Mouse (Mus musculus): Measurements from ENCODE around the gene Lhpp. TPM values are rescaled to one million over a fixed set of nuclear protein-coding genes. Genes with fewer than 3 reads are reported as not detected.

The Lhpp gene
- polyA plus RNA-seq, 1 experiment from 2014 or later: 32.1 TPM

DNA sequence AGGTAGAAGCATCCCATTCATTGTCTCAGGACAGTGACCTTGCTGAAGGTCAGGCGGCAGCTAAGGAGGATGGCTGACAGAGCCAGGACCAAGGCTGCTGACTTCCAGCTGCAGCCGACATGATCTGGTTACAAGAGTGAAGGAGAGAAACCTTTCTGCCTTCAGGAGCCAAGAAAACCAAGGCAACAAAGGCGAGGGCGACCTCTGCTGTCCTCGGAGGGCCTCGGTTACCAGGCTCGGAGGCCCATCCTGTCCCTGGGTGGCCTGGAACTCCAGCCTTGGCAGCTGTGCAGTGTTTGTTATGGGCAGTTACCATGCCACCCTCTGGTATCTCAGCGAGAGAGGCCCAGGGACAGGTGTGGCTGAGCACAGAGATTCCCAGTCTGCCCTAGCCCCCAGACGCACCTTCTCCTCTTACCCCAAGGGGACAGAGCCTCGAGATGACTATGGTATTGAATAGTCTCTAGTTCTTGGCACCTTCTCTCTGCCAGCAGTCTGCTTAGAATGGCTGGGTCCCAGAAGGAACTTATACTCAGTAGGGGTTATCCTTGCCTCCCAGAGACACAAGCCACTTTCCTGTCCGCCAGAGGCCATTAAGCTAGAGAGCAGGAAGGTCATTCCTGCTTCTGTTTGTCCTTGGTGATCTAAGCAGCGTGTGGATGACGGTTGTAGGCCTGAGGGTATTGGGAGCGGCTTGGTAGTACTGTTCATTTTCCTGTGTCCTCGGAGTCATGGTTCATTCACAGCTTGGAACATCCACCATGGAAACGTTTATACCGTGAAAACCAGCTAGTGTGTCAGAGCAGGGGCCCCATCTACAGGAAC, 63.7 kb downstream of the Lhpp start:
- H3K4me3 ChIP-seq: no peak overlapping the region
- H3K9ac ChIP-seq: no peak overlapping the region
- H3K9me3 ChIP-seq: no peaks in the 10 kb centered on the region
- H3K4me1 ChIP-seq (replicated peaks): 0 out of 2 replicates have a peak, but pooled peaks cover 6% of the 10 kb centered on the region
- H3K27ac ChIP-seq (replicated peaks): no peak overlapping the region
- H3K4me2 ChIP-seq: no peak overlapping the region
- no peaks in the 10 kb centered on the region for H3K36me3 ChIP-seq
- H3K27me3 ChIP-seq: no peaks in the 10 kb centered on the region
- 65% methylated on average over 17 of the region's 17 CpGs for WGBS
- ATAC-seq (ENCODE audit: low read depth): no peak

DNA sequence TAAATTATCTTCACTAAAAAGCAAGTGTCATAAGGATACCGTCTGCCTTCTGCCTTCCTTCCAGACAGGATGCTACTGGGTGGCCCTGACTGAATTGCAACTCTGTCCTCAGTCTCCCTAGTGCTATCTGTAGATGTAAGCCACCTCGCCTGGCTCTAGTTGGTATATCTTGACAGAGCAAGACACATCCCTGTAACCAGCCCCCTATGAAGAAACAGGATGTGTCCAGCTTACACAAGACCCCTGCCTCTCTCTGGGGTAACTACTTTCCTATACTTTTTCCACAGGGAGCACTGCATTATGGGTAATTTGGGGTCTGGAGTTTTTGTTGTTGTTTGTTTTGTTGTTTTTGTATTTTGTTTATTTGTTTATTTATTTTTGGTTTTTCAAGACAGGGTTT, 65.5 kb downstream of the Lhpp start:
- no peak for ATAC-seq (ENCODE audit: low read depth)
- Histone ChIP-seq H3K9me3 (no peaks in the 10 kb centered on the region), H3K9ac (no peak overlapping the region), H3K27ac (replicated peaks) (no peak overlapping the region), H3K4me2 (no peak overlapping the region), H3K4me3 (no peak overlapping the region), H3K36me3 (no peaks in the 10 kb centered on the region), H3K4me1 (replicated peaks) (0 out of 2 replicates have a peak, but pooled peaks cover 6% of the 10 kb centered on the region), H3K27me3 (no peaks in the 10 kb centered on the region)
- 91% methylated on average over 2 of the region's 2 CpGs for WGBS

DNA sequence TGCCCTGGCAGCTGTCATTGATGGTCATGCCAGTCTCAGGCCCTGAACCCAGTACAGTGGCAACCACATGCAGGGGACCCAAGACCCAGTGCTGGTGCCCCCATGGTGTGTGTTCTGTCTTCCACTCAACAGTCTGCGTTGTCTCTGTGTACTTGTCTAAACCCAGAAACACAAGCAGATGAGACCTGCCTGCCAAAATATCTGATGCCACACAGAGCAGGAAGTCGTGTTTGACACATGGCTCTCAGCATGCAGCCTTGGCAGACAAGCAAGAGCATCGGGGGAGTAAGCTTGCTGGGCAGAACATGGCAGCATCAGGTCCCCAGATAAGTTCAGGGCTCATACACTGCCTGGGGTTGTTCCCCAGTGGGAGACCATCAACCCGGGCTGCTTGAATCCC, 68.7 kb downstream of the Lhpp start:
- no peaks in the 10 kb centered on the region for H3K27me3 ChIP-seq
- WGBS: 71% methylated on average over 4 of the region's 4 CpGs
- no peak overlapping the region for H3K27ac ChIP-seq (replicated peaks)
- no peaks in the 10 kb centered on the region for H3K36me3 ChIP-seq
- 0 out of 2 replicates have a peak, but pooled peaks cover 5% of the 10 kb centered on the region for H3K4me1 ChIP-seq (replicated peaks)
- H3K9ac ChIP-seq: no peak overlapping the region
- H3K4me3 ChIP-seq: no peak overlapping the region
- ATAC-seq (ENCODE audit: low read depth): no peak
- H3K9me3 ChIP-seq: no peaks in the 10 kb centered on the region
- H3K4me2 ChIP-seq: no peak overlapping the region

DNA sequence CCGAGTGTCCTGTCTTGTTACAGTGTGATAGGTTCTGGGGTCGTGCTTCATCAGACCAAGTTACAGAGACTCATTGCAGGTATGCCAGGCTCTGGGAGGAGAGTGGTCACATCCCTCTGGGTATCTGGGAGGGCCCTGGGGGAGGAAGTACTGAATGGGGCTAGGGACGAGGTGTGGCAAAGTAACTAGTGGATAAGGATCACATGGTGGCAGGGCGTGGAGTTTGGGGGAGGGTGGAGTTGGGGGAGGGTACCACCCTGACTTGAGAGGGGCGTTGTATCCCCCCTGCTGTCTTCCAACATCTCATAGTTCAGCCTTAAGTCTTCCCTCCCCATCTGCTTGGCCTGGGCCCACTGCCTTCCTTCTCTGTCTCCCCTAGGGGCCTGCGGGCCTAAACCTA, 69.1 kb downstream of the Lhpp start:
- Histone ChIP-seq H3K4me1 (replicated peaks) (0 out of 2 replicates have a peak, but pooled peaks cover under 1% of the 10 kb centered on the region), H3K27me3 (no peaks in the 10 kb centered on the region), H3K4me3 (no peak overlapping the region), H3K4me2 (no peak overlapping the region), H3K9ac (no peak overlapping the region), H3K36me3 (no peaks in the 10 kb centered on the region), H3K27ac (replicated peaks) (no peak overlapping the region), H3K9me3 (no peaks in the 10 kb centered on the region)
- 83% methylated on average over 6 of the region's 6 CpGs for WGBS
- ATAC-seq (ENCODE audit: low read depth): no peak

DNA sequence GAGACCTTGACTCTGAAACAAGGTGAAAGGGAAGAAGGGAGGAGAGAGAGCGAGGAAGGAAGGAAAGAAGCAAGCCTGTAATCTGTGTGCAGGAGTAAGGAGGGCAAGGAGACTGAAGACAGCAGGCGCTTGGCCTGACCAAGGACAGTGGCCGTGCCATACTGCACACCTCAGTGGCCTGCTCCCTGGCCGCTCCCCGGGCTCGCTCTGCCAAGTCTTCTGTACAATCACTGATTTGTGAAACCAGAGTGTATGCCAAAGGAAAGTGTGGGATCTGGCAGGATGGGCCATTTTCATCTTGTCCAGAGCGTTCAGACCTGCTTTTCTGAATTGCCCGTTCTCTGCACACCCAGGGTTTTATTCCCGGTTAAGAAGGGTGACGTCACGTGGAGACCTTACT, 70.9 kb downstream of the Lhpp start:
- no peak for ATAC-seq (ENCODE audit: low read depth)
- 90% methylated on average over 11 of the region's 11 CpGs for WGBS

DNA sequence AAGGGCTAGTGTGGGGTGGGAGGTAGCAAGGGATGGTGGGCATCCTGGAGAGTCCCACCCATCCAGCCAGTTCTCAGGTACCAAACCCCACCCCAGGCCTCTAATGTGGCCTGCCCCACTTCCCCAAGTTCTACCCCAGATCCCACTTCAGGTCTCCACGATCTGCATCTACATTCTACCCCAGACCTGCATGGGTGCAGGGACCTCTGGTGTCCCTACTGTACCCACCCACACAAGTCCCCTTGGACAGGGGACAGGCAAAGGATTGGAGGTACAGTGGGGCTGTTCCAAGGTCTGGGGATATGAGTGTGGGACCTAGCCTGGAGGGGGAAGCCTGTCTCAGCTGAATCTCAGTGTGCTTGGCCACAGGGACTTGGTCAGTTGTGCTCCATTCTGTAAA, 71.4 kb downstream of the Lhpp start:
- Histone ChIP-seq H3K4me1 (replicated peaks) (no peaks in the 10 kb centered on the region), H3K27me3 (no peaks in the 10 kb centered on the region), H3K27ac (replicated peaks) (no peak overlapping the region), H3K4me3 (no peak overlapping the region), H3K9me3 (no peaks in the 10 kb centered on the region), H3K4me2 (no peak overlapping the region), H3K9ac (no peak overlapping the region), H3K36me3 (no peaks in the 10 kb centered on the region)
- no peak for ATAC-seq (ENCODE audit: low read depth)
- WGBS: 88% methylated on average over 1 of the region's 1 CpGs

More for the DNA sequence above, 70.9 kb downstream of the Lhpp start:
- H3K27ac ChIP-seq (replicated peaks): no peak overlapping the region
- no peaks in the 10 kb centered on the region for H3K36me3 ChIP-seq
- no peak overlapping the region for H3K4me2 ChIP-seq
- H3K9ac ChIP-seq: no peak overlapping the region
- H3K4me3 ChIP-seq: no peak overlapping the region
- H3K9me3 ChIP-seq: no peaks in the 10 kb centered on the region
- H3K4me1 ChIP-seq (replicated peaks): no peaks in the 10 kb centered on the region
- H3K27me3 ChIP-seq: no peaks in the 10 kb centered on the region

DNA sequence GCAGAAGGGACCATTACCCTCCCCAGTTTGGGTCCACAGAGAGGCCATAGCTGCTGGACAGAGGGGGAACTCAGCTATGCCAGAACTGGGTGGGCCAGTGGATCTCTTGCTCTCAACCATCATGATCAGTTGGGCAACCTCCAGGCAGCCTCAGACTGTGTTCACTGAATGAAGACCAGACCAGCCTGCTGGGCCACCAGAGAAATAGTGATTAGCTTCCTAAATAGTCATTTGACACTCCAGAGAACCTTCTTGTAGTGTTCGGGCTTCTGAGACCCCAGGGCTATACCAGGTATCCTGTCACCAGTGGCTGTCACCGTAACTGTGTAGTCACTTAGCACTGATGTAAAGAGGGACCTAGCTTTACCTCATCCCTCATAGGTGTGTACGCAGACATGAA, 71.9 kb downstream of the Lhpp start:
- Histone ChIP-seq H3K27ac (replicated peaks) (no peak overlapping the region), H3K27me3 (no peaks in the 10 kb centered on the region), H3K4me1 (replicated peaks) (0 out of 2 replicates have a peak, but pooled peaks cover 4% of the 10 kb centered on the region), H3K4me3 (no peak overlapping the region), H3K36me3 (no peaks in the 10 kb centered on the region), H3K4me2 (no peak overlapping the region), H3K9ac (no peak overlapping the region), H3K9me3 (no peaks in the 10 kb centered on the region)
- WGBS: 96% methylated on average over 3 of the region's 3 CpGs
- ATAC-seq (ENCODE audit: low read depth): no peak

DNA sequence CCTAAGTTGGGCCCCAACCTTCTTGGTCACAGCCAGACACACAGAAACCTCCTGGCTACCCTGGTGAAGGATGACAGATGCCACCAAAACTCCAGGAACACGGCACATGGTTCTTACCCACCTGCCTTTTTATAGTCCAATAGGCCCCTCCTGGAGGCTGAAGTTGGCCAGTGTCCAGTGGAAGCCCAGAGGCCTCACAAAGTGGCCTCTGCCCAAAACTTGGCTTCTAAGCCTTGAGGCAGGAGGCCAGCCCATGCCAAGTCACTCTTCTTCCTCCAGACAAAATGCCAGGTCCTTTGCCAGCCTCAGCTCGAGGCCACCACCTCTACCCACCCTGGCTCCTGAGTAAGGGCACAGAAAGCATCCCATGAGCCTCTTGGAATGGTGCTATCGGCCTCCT, 72.5 kb downstream of the Lhpp start:
- no peaks in the 10 kb centered on the region for H3K9me3 ChIP-seq
- H3K36me3 ChIP-seq: no peaks in the 10 kb centered on the region
- WGBS: 81% methylated on average over 3 of the region's 3 CpGs
- no peak overlapping the region for H3K4me2 ChIP-seq
- H3K4me1 ChIP-seq (replicated peaks): peaks cover 9% of the 10 kb centered on the region
- H3K4me3 ChIP-seq: no peak overlapping the region
- no peak overlapping the region for H3K9ac ChIP-seq
- ATAC-seq (ENCODE audit: low read depth): no peak
- no peaks in the 10 kb centered on the region for H3K27me3 ChIP-seq
- no peak overlapping the region for H3K27ac ChIP-seq (replicated peaks)

DNA sequence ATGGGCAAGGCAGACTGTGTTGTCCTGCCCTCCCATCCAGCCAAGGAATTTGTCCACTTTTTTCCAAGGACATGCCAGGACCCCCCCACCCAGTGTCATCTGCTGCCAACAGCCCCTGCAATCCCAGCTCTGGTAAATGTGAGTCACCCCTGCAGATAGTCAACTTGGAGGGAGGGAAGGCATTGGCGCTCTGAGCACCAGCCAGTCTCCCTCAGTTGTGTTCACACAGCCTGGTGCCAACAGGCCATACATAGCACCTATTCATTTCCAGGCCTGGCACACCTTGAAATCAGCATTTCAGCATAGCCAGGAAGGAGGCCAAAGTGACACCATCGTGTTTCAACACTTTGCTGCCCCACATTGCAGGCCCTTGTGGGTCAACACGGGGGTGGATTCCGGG, 73.5 kb downstream of the Lhpp start:
- Histone ChIP-seq H3K9me3 (no peaks in the 10 kb centered on the region), H3K27me3 (no peaks in the 10 kb centered on the region), H3K9ac (no peak overlapping the region), H3K27ac (replicated peaks) (no peak overlapping the region), H3K4me3 (no peak overlapping the region), H3K36me3 (no peaks in the 10 kb centered on the region), H3K4me1 (replicated peaks) (peaks cover 19% of the 10 kb centered on the region), H3K4me2 (no peak overlapping the region)
- ATAC-seq (ENCODE audit: low read depth): no peak
- WGBS: 93% methylated on average over 4 of the region's 4 CpGs

DNA sequence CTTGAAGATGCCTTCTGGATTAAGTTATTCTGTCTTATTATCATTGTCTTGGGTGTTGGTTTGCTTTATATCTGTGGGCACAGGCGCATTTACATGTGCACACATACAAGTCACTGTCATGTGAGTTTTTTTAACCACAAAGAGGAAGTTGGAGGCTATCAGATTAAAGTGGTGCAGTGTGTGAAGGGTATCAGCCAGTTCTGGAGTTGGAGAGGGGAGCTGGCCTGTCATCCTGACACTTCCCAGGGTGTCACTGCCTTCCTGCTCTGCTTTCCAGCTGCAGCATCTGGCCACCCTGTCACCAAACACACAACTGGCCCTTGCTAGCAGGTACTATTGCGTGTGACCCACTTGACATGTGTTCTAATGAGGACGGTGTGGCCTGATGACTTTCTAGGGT, 76.1 kb downstream of the Lhpp start:
- WGBS: 90% methylated on average over 3 of the region's 3 CpGs
- Histone ChIP-seq H3K9me3 (no peaks in the 10 kb centered on the region), H3K9ac (no peak overlapping the region), H3K27ac (replicated peaks) (no peak overlapping the region), H3K4me2 (no peak overlapping the region), H3K4me3 (no peak overlapping the region), H3K27me3 (no peaks in the 10 kb centered on the region), H3K36me3 (no peaks in the 10 kb centered on the region), H3K4me1 (replicated peaks) (peaks cover 23% of the 10 kb centered on the region)
- no peak for ATAC-seq (ENCODE audit: low read depth)

DNA sequence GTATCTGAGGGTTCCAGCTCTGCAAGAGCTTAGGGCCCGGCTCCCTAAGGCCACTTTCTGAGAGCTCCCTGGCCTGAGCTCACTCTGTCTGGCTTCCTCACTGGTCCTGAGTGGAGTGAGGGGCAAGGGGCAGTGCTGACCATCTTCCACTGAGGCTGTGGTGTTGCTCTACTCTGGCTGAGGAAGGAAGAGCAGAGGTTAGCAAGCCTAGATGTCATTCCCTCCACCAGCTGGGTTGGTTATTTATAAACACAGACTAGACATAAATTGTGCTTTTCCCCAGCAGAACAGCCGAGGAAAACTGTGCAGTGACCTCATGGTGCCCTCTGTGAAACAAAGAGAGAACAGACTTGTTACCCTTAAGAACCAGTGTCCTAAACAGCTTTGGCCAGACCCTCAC, 77.5 kb downstream of the Lhpp start:
- 40% methylated on average over 2 of the region's 2 CpGs for WGBS
- no peaks in the 10 kb centered on the region for H3K9me3 ChIP-seq
- H3K27ac ChIP-seq (replicated peaks): no peak overlapping the region; the same call in 1 of the 2 replicates
- no peaks in the 10 kb centered on the region for H3K36me3 ChIP-seq
- no peak for ATAC-seq (ENCODE audit: low read depth)
- H3K9ac ChIP-seq: no peak overlapping the region
- H3K4me2 ChIP-seq: no peak overlapping the region
- H3K4me3 ChIP-seq: no peak overlapping the region
- no peaks in the 10 kb centered on the region for H3K27me3 ChIP-seq
- peaks cover 31% of the 10 kb centered on the region for H3K4me1 ChIP-seq (replicated peaks)

DNA sequence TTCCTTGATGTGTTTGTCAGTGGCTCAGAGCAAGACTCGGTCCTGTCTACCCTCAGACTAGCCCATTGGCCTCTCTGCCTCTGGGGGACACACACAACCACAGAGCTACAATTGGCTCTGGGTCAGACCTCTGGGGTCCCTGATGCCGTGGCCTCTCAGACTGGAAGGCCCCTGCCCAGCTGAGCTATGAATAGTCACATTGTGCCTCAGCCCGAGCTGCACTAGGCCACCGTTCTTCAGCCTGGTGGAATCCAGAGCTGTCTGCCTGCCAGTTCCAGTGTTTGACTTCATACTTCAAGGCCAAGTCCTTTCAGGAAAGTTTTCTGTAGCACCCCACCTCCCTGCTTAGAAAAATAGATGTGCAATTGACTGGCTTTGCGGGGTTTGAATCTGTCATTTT, 78.3 kb downstream of the Lhpp start:
- H3K27me3 ChIP-seq: no peaks in the 10 kb centered on the region
- no peaks in the 10 kb centered on the region for H3K9me3 ChIP-seq
- H3K36me3 ChIP-seq: no peaks in the 10 kb centered on the region
- H3K4me1 ChIP-seq (replicated peaks): peaks cover 33% of the 10 kb centered on the region
- WGBS: 53% methylated on average over 5 of the region's 5 CpGs
- H3K27ac ChIP-seq (replicated peaks): no peak overlapping the region; the same call in 1 of the 2 replicates
- no peak overlapping the region for H3K4me2 ChIP-seq
- no peak overlapping the region for H3K9ac ChIP-seq
- 0 out of 2 replicates have a peak, but pooled peaks have one; percentile 50 for ATAC-seq (ENCODE audit: low read depth)
- H3K4me3 ChIP-seq: no peak overlapping the region

DNA sequence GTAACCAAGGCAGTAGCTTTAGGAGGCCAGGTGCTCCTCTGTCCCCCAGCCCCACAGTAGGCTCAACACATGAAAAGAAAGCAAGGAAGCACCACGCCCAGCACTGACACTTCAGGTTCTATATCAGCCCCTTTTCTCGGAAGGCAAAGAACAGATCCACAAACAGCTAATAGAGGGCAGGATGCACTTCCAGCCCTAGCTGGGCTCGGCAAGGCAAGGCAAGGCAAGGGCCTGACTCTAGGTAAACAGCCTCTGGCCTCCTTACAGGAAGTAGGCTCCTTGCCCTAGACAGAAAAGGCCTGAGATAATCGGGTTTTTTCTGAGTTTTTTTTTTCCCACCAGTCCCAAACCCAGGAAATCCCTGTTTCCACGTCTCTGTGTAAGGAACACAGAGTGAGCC, 79.3 kb downstream of the Lhpp start:
- Histone ChIP-seq H3K4me1 (replicated peaks) (peaks cover 33% of the 10 kb centered on the region), H3K36me3 (no peaks in the 10 kb centered on the region), H3K4me2 (no peak overlapping the region), H3K4me3 (no peak overlapping the region), H3K9me3 (0 out of 2 replicates have a peak, but pooled peaks cover 4% of the 10 kb centered on the region), H3K9ac (no peak overlapping the region), H3K27ac (replicated peaks) (no peak overlapping the region), H3K27me3 (no peaks in the 10 kb centered on the region)
- no peak for ATAC-seq (ENCODE audit: low read depth)
- 83% methylated on average over 5 of the region's 5 CpGs for WGBS
